Mouse (Mus musculus) spleen, adult 18-20 months (tissue): ENCODE results near the gene Serpinf1.
"Not testable (repeated sequence)": the region's sequence is repeated elsewhere in the genome, so short reads cannot be mapped to it uniquely, and the experiment has no call there.

Experiments used
- DNase-seq, 2 experiments: peaks; one replicate each; pipeline ENCODE4 v3.0.0; 2022; ENCODE audit warnings: mixed read lengths in 2 of 2

Gene Serpinf1

GRCm38 (mm10) chr11:75421375-75422012, 1.0 kb downstream of the Serpinf1 start:
- no peak for DNase-seq

GRCm38 (mm10) chr11:75420810-75421374, 1.6 kb downstream of the Serpinf1 start:
- no peak for DNase-seq

- DNase-seq: no peak
Observed at GRCm38 (mm10) chr11:75420037-75420436, 2.5 kb downstream of the Serpinf1 start.

GRCm38 (mm10) chr11:75415994-75416393, 6.5 kb downstream of the Serpinf1 start:
- DNase-seq: peak in 1 of 2 experiments; percentile 28

- peak in 1 of 2 experiments; percentile 16 for DNase-seq
Observed at GRCm38 (mm10) chr11:75415096-75415495, 7.4 kb downstream of the Serpinf1 start.

- no peak for DNase-seq
Observed at GRCm38 (mm10) chr11:75410591-75410990, 11.9 kb downstream of the Serpinf1 start.

DNA sequence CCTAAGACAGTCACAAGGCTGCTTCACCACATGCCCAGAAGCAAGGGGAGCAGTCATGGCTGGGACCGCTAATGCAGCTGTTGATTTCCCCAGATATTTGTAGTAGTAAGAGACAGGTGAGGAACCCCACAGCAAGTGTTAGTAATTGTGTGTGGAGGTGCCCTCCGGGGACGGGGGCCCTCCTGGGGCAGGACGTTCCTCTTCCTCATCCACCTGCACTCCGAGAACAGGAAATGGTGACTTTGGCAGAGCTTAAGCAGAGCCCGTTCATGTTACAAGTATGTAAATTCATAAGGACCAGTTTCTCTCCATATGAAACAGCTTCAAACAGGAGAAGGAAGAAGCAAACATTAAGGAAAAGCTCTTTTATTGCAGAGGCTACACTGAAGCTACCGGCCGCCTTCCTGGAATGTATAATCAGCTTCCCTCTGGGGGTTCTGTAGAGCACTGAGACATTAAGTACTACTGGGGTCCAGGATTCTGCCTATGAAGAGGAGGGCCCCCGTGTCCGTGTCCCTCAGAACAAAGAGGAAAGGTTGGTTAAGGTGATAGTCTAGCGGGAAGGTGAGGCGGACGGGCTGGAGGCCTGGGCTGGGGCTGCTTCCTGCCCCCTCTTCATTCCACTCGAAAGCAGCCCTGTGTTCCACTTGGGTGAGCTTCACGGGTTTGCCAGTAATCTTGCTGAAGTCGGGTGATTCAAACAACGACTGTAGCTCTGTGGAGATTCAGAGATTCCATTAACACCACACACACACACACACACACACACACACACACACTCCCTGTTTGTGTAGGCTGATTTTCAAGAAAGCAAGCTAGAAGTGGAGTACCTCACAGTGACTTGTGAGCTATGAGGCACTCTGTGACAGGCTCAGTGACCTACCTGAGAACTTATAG, 12.6 kb downstream of the Serpinf1 start:
- peak in 1 of 2 experiments; percentile 31 for DNase-seq

DNA sequence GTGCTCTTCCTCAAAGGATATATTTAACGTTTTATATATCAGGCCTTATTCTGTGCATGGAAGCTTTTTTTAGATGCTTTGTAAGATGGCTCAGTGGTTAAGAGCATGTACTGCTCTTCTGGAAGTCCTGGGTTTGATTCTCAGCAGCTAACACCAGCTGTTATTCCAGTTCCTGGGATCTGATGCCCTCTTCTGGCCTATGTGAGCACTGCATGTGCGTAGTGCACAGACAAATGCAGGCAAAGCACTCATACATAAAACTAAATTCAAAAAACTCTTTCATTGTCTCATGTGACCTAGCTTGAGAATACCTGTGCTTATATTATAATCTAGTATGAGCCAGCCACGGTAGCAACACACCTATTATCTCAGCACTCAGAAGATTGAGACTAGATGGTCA, 15.6 kb downstream of the Serpinf1 start:
- DNase-seq: peak; percentile 37 to 72

DNA sequence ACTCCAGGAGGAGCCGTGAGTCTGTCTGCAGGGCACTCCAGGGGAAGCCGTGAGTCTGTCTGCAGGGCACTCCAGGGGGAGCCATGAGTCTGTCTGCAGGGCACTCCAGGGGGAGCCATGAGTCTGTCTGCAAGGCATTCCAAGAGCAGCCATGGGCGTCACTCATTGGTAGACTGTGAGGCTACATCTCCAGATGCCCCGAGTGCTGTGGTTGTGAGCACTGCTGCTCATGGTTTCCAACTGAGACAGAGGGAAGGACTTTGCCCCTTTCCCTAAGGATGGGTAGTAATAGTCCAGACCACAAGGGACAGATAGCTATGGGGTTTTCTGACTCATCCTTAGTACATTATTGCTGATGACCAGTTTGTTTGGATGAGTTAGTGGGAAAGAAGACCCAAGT, 16.4 kb downstream of the Serpinf1 start:
- DNase-seq: no peak

GRCm38 (mm10) chr11:75404801-75405200, 17.7 kb downstream of the Serpinf1 start:
- DNase-seq: no peak

DNA sequence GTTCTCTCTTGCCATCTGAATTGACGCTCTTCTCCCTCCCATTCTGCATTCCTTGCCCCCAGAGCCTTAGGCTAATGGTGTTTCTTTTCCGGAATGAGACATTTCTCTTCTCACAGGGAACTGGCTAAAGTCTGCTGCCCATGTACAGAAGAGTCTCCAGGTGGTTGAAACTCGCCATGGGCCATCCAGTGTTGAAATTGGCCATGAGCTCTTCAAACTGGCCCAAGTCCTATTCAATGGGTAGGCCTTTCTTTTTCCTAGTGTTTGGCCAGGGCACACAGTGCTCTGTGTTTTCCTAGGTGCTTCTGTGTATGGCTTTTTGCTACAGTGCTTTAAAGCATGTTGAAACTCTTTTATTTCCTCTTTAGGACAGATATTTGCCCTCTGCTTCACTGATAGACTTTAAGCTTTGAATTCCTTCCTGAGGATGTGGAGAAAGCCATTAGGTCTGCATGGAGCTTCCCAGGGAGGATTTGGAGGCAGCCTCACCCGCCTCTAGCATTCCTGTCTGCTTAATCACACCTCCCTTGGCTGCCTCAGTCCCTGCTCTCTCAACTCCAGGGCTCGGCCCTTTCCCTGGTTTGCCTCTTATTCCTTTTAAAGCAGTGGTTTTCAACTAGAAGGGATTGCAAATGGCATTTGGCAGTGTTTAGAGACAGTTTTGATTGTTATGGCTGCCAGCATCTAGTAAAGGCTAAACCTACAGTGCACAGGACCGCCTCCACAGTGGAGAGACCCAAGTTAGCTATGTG, 19.0 kb downstream of the Serpinf1 start:
- DNase-seq: no peak

- peak in 1 of 2 experiments; percentile 19 for DNase-seq
Observed at GRCm38 (mm10) chr11:75402271-75402690, 20.2 kb downstream of the Serpinf1 start.

DNA sequence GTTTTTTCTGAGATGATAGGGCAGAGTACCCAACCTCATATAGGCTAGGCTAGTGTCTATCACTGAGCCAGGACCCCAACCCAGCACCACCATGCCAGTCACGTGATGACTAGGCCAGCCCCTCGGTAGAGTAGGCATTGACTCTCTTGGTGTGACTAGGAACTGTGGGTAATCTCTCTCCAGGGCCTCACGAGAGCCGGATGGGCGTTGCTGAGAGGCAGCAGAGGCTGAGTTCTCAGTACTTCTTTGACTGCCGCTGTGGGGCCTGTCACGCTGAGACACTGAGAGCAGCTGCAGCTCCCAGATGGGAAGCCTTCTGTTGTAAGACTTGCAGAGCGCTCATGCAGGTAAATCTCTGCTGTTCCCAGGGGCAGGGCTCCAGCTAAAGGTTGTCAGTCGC, 22.4 kb downstream of the Serpinf1 start:
- DNase-seq: no peak

DNA sequence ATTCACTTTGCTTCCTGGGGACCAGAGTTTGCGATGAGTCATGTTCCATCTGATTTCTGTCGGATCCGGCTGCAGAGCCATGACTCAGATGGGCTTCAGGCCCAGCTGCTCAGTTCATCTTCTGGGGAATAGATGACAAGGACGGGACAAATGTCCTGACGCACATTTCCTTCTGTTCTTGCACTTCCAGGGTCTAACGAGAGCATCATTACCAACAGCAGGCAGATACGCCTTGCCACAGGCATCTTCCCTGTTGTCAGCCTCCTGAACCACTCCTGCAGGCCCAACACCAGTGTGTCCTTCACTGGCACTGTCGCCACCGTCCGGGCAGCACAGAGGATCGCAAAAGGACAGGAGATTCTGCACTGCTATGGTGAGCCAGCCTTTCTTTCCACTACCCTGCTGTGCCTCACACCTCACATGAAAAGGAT, 23.1 kb downstream of the Serpinf1 start:
- DNase-seq: no peak

- no peak for DNase-seq
Observed at GRCm38 (mm10) chr11:75397452-75397851, 25.0 kb downstream of the Serpinf1 start.

DNA sequence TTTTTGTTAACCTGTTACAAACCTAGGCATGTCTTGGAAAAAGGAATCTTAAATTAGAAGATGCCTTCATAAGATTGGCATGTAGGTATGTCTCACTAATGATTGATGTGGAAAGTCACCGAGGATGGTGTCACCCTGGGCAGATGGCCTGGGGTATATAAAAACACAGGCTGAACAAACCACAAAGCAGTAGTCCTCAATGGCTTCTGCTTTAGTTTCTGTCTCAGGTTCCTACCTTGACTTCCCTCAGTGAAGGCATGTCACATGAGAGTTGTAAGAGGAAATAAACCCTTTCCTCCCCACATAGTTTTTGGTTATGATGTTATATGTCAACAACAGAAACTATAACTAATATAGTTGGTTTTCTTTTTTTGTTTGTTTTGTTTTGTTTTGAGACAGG, 26.9 kb downstream of the Serpinf1 start:
- DNase-seq: no peak

GRCm38 (mm10) chr11:75383529-75383928, 39.0 kb downstream of the Serpinf1 start:
- not testable (repeated sequence) for DNase-seq

- DNase-seq: not testable (repeated sequence)
Observed at GRCm38 (mm10) chr11:75378786-75379185, 43.7 kb downstream of the Serpinf1 start.

GRCm38 (mm10) chr11:75377125-75377524, 45.4 kb downstream of the Serpinf1 start:
- DNase-seq: no peak
